Mouse (Mus musculus): ENCODE data around the gene Ntsr2. TPM values are rescaled to one million over a fixed set of nuclear protein-coding genes. Genes with fewer than 3 reads are reported as not detected.

Gene Ntsr2
- polyA plus RNA-seq, 1 experiment from 2014 or later = not detected

GRCm38 (mm10) chr12:16633235-16633634 lies 19.9 kb upstream of the Ntsr2 start:
- Histone ChIP-seq H3K9ac (no peak overlapping the region), H3K4me2 (no peak overlapping the region), H3K9me3 (replicated peaks) (no peaks in the 10 kb centered on the region), H3K4me1 (replicated peaks) (no peaks in the 10 kb centered on the region), H3K36me3 (replicated peaks) (no peaks in the 10 kb centered on the region), H3K27ac (replicated peaks) (no peak overlapping the region), H3K27me3 (no peaks in the 10 kb centered on the region), H3K4me3 (replicated peaks) (no peak overlapping the region)
- ATAC-seq (ENCODE audit: insufficient read depth) = peak; percentile 34; the same call in 1 of the 2 replicates
- WGBS (ENCODE audit: insufficient replicate concordance) = 72% methylated on average over 6 of the region's 6 CpGs

GRCm38 (mm10) chr12:16634075-16634813 lies 18.9 kb upstream of the Ntsr2 start:
- Histone ChIP-seq H3K9me3 (replicated peaks) (no peaks in the 10 kb centered on the region), H3K4me1 (replicated peaks) (no peaks in the 10 kb centered on the region), H3K4me2 (no peak overlapping the region), H3K9ac (no peak overlapping the region), H3K4me3 (replicated peaks) (no peak overlapping the region), H3K27ac (replicated peaks) (no peak overlapping the region), H3K27me3 (no peaks in the 10 kb centered on the region), H3K36me3 (replicated peaks) (no peaks in the 10 kb centered on the region)
- no peak for ATAC-seq (ENCODE audit: insufficient read depth)
- WGBS (ENCODE audit: insufficient replicate concordance) = 39% methylated on average over 14 of the region's 14 CpGs

GRCm38 (mm10) chr12:16635816-16636215 lies 17.4 kb upstream of the Ntsr2 start:
- Histone ChIP-seq H3K4me1 (replicated peaks) (no peaks in the 10 kb centered on the region), H3K27me3 (no peaks in the 10 kb centered on the region), H3K36me3 (replicated peaks) (no peaks in the 10 kb centered on the region), H3K27ac (replicated peaks) (no peak overlapping the region), H3K4me3 (replicated peaks) (no peak overlapping the region), H3K4me2 (no peak overlapping the region), H3K9me3 (replicated peaks) (no peaks in the 10 kb centered on the region), H3K9ac (no peak overlapping the region)
- ATAC-seq (ENCODE audit: insufficient read depth) = no peak
- WGBS (ENCODE audit: insufficient replicate concordance) = 54% methylated on average over 6 of the region's 6 CpGs

- H3K9ac ChIP-seq = no peak overlapping the region
- no peak overlapping the region for H3K4me2 ChIP-seq
- H3K36me3 ChIP-seq (replicated peaks) = no peaks in the 10 kb centered on the region
- no peak overlapping the region for H3K4me3 ChIP-seq (replicated peaks)
- H3K27me3 ChIP-seq = no peaks in the 10 kb centered on the region
- H3K27ac ChIP-seq (replicated peaks) = no peak overlapping the region
- ATAC-seq (ENCODE audit: insufficient read depth) = no peak
- 52% methylated on average over 12 of the region's 12 CpGs for WGBS (ENCODE audit: insufficient replicate concordance)
- no peaks in the 10 kb centered on the region for H3K4me1 ChIP-seq (replicated peaks)
- no peaks in the 10 kb centered on the region for H3K9me3 ChIP-seq (replicated peaks)
Observed at GRCm38 (mm10) chr12:16639078-16639771, 14.0 kb upstream of the Ntsr2 start.

GRCm38 (mm10) chr12:16640075-16640474 lies 13.1 kb upstream of the Ntsr2 start:
- no peak overlapping the region for H3K4me2 ChIP-seq
- no peaks in the 10 kb centered on the region for H3K4me1 ChIP-seq (replicated peaks)
- no peaks in the 10 kb centered on the region for H3K27me3 ChIP-seq
- H3K9ac ChIP-seq = no peak overlapping the region
- H3K9me3 ChIP-seq (replicated peaks) = no peaks in the 10 kb centered on the region
- no peak overlapping the region for H3K4me3 ChIP-seq (replicated peaks)
- no peak for ATAC-seq (ENCODE audit: insufficient read depth)
- H3K27ac ChIP-seq (replicated peaks) = no peak overlapping the region
- WGBS (ENCODE audit: insufficient replicate concordance) = 69% methylated on average over 6 of the region's 6 CpGs
- no peaks in the 10 kb centered on the region for H3K36me3 ChIP-seq (replicated peaks)

- H3K27ac ChIP-seq (replicated peaks) = no peak overlapping the region
- no peak overlapping the region for H3K4me2 ChIP-seq
- no peaks in the 10 kb centered on the region for H3K4me1 ChIP-seq (replicated peaks)
- H3K9me3 ChIP-seq (replicated peaks) = no peaks in the 10 kb centered on the region
- H3K36me3 ChIP-seq (replicated peaks) = no peaks in the 10 kb centered on the region
- H3K27me3 ChIP-seq = no peaks in the 10 kb centered on the region
- 48% methylated on average over 5 of the region's 5 CpGs for WGBS (ENCODE audit: insufficient replicate concordance)
- H3K4me3 ChIP-seq (replicated peaks) = no peak overlapping the region
- no peak overlapping the region for H3K9ac ChIP-seq
- no peak for ATAC-seq (ENCODE audit: insufficient read depth)
Observed at GRCm38 (mm10) chr12:16642000-16642399, 11.2 kb upstream of the Ntsr2 start.

- H3K9me3 ChIP-seq (replicated peaks) = no peaks in the 10 kb centered on the region
- 51% methylated on average over 12 of the region's 12 CpGs for WGBS (ENCODE audit: insufficient replicate concordance)
- H3K4me1 ChIP-seq (replicated peaks) = no peaks in the 10 kb centered on the region
- H3K9ac ChIP-seq = no peak overlapping the region
- H3K4me2 ChIP-seq = no peak overlapping the region
- H3K27me3 ChIP-seq = no peaks in the 10 kb centered on the region
- no peak overlapping the region for H3K27ac ChIP-seq (replicated peaks)
- no peaks in the 10 kb centered on the region for H3K36me3 ChIP-seq (replicated peaks)
- ATAC-seq (ENCODE audit: insufficient read depth) = no peak
- H3K4me3 ChIP-seq (replicated peaks) = no peak overlapping the region
Observed at GRCm38 (mm10) chr12:16643508-16644345, 9.5 kb upstream of the Ntsr2 start.

- Histone ChIP-seq H3K36me3 (replicated peaks) (no peaks in the 10 kb centered on the region), H3K4me2 (no peak overlapping the region), H3K9me3 (replicated peaks) (no peaks in the 10 kb centered on the region), H3K9ac (no peak overlapping the region), H3K4me3 (replicated peaks) (no peak overlapping the region), H3K27me3 (no peaks in the 10 kb centered on the region), H3K27ac (replicated peaks) (no peak overlapping the region), H3K4me1 (replicated peaks) (no peaks in the 10 kb centered on the region)
- 69% methylated on average over 8 of the region's 8 CpGs for WGBS (ENCODE audit: insufficient replicate concordance)
- ATAC-seq (ENCODE audit: insufficient read depth) = no peak
Observed at GRCm38 (mm10) chr12:16644698-16645097, 8.5 kb upstream of the Ntsr2 start.

GRCm38 (mm10) chr12:16646780-16647409 lies 6.3 kb upstream of the Ntsr2 start:
- peaks cover 2% of the 10 kb centered on the region; the same call in 1 of the 2 replicates for H3K27me3 ChIP-seq
- no peaks in the 10 kb centered on the region for H3K9me3 ChIP-seq (replicated peaks)
- ATAC-seq (ENCODE audit: insufficient read depth) = no peak
- WGBS (ENCODE audit: insufficient replicate concordance) = 42% methylated on average over 9 of the region's 9 CpGs
- H3K4me1 ChIP-seq (replicated peaks) = no peaks in the 10 kb centered on the region
- no peak overlapping the region for H3K4me2 ChIP-seq
- no peak overlapping the region for H3K27ac ChIP-seq (replicated peaks)
- H3K36me3 ChIP-seq (replicated peaks) = no peaks in the 10 kb centered on the region
- no peak overlapping the region for H3K4me3 ChIP-seq (replicated peaks)
- H3K9ac ChIP-seq = no peak overlapping the region

- Histone ChIP-seq H3K27me3 (peaks cover 15% of the 10 kb centered on the region), H3K9me3 (replicated peaks) (no peaks in the 10 kb centered on the region), H3K36me3 (replicated peaks) (no peaks in the 10 kb centered on the region), H3K4me2 (no peak overlapping the region), H3K27ac (replicated peaks) (no peak overlapping the region), H3K4me3 (replicated peaks) (no peak overlapping the region), H3K4me1 (replicated peaks) (no peaks in the 10 kb centered on the region), H3K9ac (no peak overlapping the region)
- WGBS (ENCODE audit: insufficient replicate concordance) = 63% methylated on average over 6 of the region's 6 CpGs
- no peak for ATAC-seq (ENCODE audit: insufficient read depth)
Observed at GRCm38 (mm10) chr12:16648273-16648672, 4.9 kb upstream of the Ntsr2 start.

- ATAC-seq (ENCODE audit: insufficient read depth) = no peak
- Histone ChIP-seq H3K27me3 (peaks cover 31% of the 10 kb centered on the region), H3K4me1 (replicated peaks) (no peaks in the 10 kb centered on the region), H3K9ac (no peak overlapping the region), H3K36me3 (replicated peaks) (no peaks in the 10 kb centered on the region), H3K27ac (replicated peaks) (no peak overlapping the region), H3K4me2 (no peak overlapping the region), H3K4me3 (replicated peaks) (no peak overlapping the region), H3K9me3 (replicated peaks) (no peaks in the 10 kb centered on the region)
- 58% methylated on average over 6 of the region's 6 CpGs for WGBS (ENCODE audit: insufficient replicate concordance)
Observed at GRCm38 (mm10) chr12:16649819-16650218, 3.4 kb upstream of the Ntsr2 start.

Data from liver, embryonic 15.5 days (tissue).